Mouse (Mus musculus) liver, postnatal 0 days (tissue): ENCODE results near the gene Slc25a39.

Experiments
- CTCF ChIP-seq: sonication (generic); IDR thresholded peaks from 2 replicates; pipeline ENCODE4 v1.5.1; 2016; ENCODE audit warnings: antibody characterized with exemption, low read depth
- EP300 ChIP-seq: IDR thresholded peaks from 2 replicates; pipeline ENCODE4 v1.6.1; 2016; ENCODE audit warnings: antibody characterized with exemption, low read depth, mild to moderate bottlenecking

GRCm38 (mm10) chr11:102384418-102384817 lies 23.3 kb downstream of the Slc25a39 start:
- no peak for TF ChIP-seq EP300
- no peak for TF ChIP-seq CTCF
